In genomic region chr2:27471170-27471584, GRCm38 (mm10) we compare ENCODE assay signal across 14 mouse cellular contexts. TPM values are rescaled to one million over a fixed set of nuclear protein-coding genes. Genes with fewer than 3 reads are reported as not detected.
A peak's percentile ranks its signal among the peaks of the same experiment; 100 is the strongest.
DNase-seq lines count a peak whose midpoint lies in the region; ATAC-seq lines count a peak whose summit lies in the region.
"Had no signal": no experiment of that assay in that cellular context is flagged by ENCODE, and none has a peak within 500 bp of the region (broad histone marks: within the 10 kb centered on the region; RNA-seq: fewer than 3 reads in every experiment).

No protein-coding gene starts in this region.

- no peaks in the 10 kb centered on the region for H3K27me3 ChIP-seq in limb, embryonic 11.5 days (ENCODE audit: control insufficient read depth, insufficient read depth, low read length)
- H3K27me3 ChIP-seq in limb, embryonic 10.5 days (ENCODE audit: low read depth, poor library complexity, severe bottlenecking) = no peaks in the 10 kb centered on the region
- H3K27me3 ChIP-seq in liver, embryonic 16.5 days (ENCODE audit: control insufficient read depth, insufficient read depth, low read depth, low read length) = no peaks in the 10 kb centered on the region

- no peaks in the 10 kb centered on the region for H3K9me3 ChIP-seq in limb, embryonic 11.5 days (ENCODE audit: control insufficient read depth, low read length)
- no peaks in the 10 kb centered on the region for H3K9me3 ChIP-seq in limb, embryonic 10.5 days (replicated peaks)
- no peaks in the 10 kb centered on the region for H3K9me3 ChIP-seq in liver, embryonic 16.5 days (replicated peaks; ENCODE audit: control insufficient read depth, low read length)

- peak; percentile 73 for DNase-seq in gastrocnemius, adult 18-20 months (ENCODE audit: low spot score)
- DNase-seq in gastrocnemius, postnatal 4 days (ENCODE audit: low spot score in 2 of 2) = no peak
- no peak for DNase-seq in limb, embryonic 11.5 days (ENCODE audit: low spot score)
- DNase-seq in limb, embryonic 10.5 days (ENCODE audit: low spot score) = no peak
- peak; percentile 30 to 34 for DNase-seq in gastrocnemius, postnatal 36 days
- DNase-seq in cerebellum, postnatal 36 days = no peak
- no peak for DNase-seq in kidney, adult 9 months
- DNase-seq: B cell, adult 2 months; kidney, postnatal 14 days; layer of hippocampus, postnatal 36 days; lung, adult 18-20 months; spleen, adult 18-20 months had no signal

- ATAC-seq in limb, embryonic 11.5 days (ENCODE audit: insufficient number of reproducible peaks, low FRiP score, low TSS enrichment, low read depth) = no peak
- ATAC-seq in liver, embryonic 16.5 days (ENCODE audit: low read depth) = no peak
- ATAC-seq: activated CD4-positive, CD25-positive, alpha-beta regulatory T cell, adult 4 months had no signal

- intact Hi-C loops in gastrocnemius, postnatal 36 days (cut with DNase I) = no loop called here

- H3K36me3 ChIP-seq in limb, embryonic 11.5 days (ENCODE audit: control insufficient read depth, insufficient read depth, low read length) = peaks cover 12% of the 10 kb centered on the region
- peaks cover 73% of the 10 kb centered on the region for H3K36me3 ChIP-seq in limb, embryonic 10.5 days
- H3K36me3 ChIP-seq in liver, embryonic 16.5 days (ENCODE audit: control insufficient read depth, insufficient read depth) = no peaks in the 10 kb centered on the region

- 0 out of 2 replicates have a peak overlapping the region, but pooled peaks have one; percentile 17 for H3K9ac ChIP-seq in limb, embryonic 11.5 days (ENCODE audit: low read length)
- H3K9ac ChIP-seq in liver, embryonic 16.5 days (ENCODE audit: low read depth, low read length) = peak overlapping the region; percentile 35

- H3K4me3 ChIP-seq in limb, embryonic 11.5 days (ENCODE audit: low read depth, low read length) = no peak overlapping the region
- no peak overlapping the region for H3K4me3 ChIP-seq in limb, embryonic 10.5 days
- no peak overlapping the region for H3K4me3 ChIP-seq in liver, embryonic 16.5 days (ENCODE audit: low read depth, low read length)

- H3K4me2 ChIP-seq in limb, embryonic 11.5 days (ENCODE audit: low read depth, severe bottlenecking) = no peak overlapping the region
- H3K4me2 ChIP-seq in liver, embryonic 16.5 days (ENCODE audit: low read depth, low read length) = peak overlapping the region; percentile 21; the same call in 1 of the 2 replicates

- no peak overlapping the region for H3K27ac ChIP-seq in limb, embryonic 11.5 days (replicated peaks; ENCODE audit: low read depth, low read length)
- no peak overlapping the region for H3K27ac ChIP-seq in limb, embryonic 10.5 days
- H3K27ac ChIP-seq in liver, embryonic 16.5 days (ENCODE audit: low read length) = peak overlapping the region; percentile 84

- peaks cover 50% of the 10 kb centered on the region for H3K4me1 ChIP-seq in limb, embryonic 11.5 days (ENCODE audit: control insufficient read depth, insufficient read depth, low read length)
- H3K4me1 ChIP-seq in limb, embryonic 10.5 days = peaks cover 52% of the 10 kb centered on the region
- H3K4me1 ChIP-seq in liver, embryonic 16.5 days (ENCODE audit: control insufficient read depth, low read depth, low read length) = peaks cover 61% of the 10 kb centered on the region

RNA-seq across cellular contexts. Expression of gene Brd3os, which starts 29.1 kb away (rescaled TPM):
- 1 to 10 TPM in 1 of 2 experiments, under 1 TPM in 1; 0.57 to 1.8 TPM for total RNA-seq in gastrocnemius, adult 18-20 months (2021)
- total RNA-seq in gastrocnemius, postnatal 4 days (2021) = 1 to 10 TPM; 1.6 to 2.9 TPM
- 9.8 and 10.1 TPM in 2 replicates for polyA plus RNA-seq in limb, embryonic 11.5 days (2014; fragmentation: Nextera tagmentation; extraction: Ambion mirVana)
- polyA plus RNA-seq in limb, embryonic 10.5 days (2016; fragmentation: Nextera tagmentation; extraction: Ambion mirVana) = 5.2 and 7.6 TPM in 2 replicates
- 1 to 10 TPM; 1.0 TPM for total RNA-seq in gastrocnemius, postnatal 36 days (2021)
- polyA plus RNA-seq in liver, embryonic 16.5 days (2015; fragmentation: Nextera tagmentation; extraction: Ambion mirVana) = 0.32 and 0.67 TPM in 2 replicates

RNA-seq across cellular contexts. Expression of gene Brd3, which starts 36.3 kb away (rescaled TPM):
- 10 to 100 TPM; 21.8 to 23.0 TPM for total RNA-seq in gastrocnemius, adult 18-20 months (2021)
- total RNA-seq in gastrocnemius, postnatal 4 days (2021) = 100 to 1,000 TPM; 103 to 109 TPM
- 223 and 240 TPM in 2 replicates for polyA plus RNA-seq in limb, embryonic 11.5 days (2014; fragmentation: Nextera tagmentation; extraction: Ambion mirVana)
- polyA plus RNA-seq in limb, embryonic 10.5 days (2016; fragmentation: Nextera tagmentation; extraction: Ambion mirVana) = 188 and 193 TPM in 2 replicates
- 10 to 100 TPM; 18.7 to 19.5 TPM for total RNA-seq in gastrocnemius, postnatal 36 days (2021)
- polyA plus RNA-seq in liver, embryonic 16.5 days (2015; fragmentation: Nextera tagmentation; extraction: Ambion mirVana) = 21.5 and 24.3 TPM in 2 replicates

RNA-seq across cellular contexts. Expression of gene Wdr5, which starts 43.8 kb away (rescaled TPM):
- 10 to 100 TPM; 16.8 to 18.1 TPM for total RNA-seq in gastrocnemius, adult 18-20 months (2021)
- total RNA-seq in gastrocnemius, postnatal 4 days (2021) = 10 to 100 TPM; 36.4 to 39.2 TPM
- 77.6 and 83.3 TPM in 2 replicates for polyA plus RNA-seq in limb, embryonic 11.5 days (2014; fragmentation: Nextera tagmentation; extraction: Ambion mirVana)
- polyA plus RNA-seq in limb, embryonic 10.5 days (2016; fragmentation: Nextera tagmentation; extraction: Ambion mirVana) = 94.0 and 95.2 TPM in 2 replicates
- 10 to 100 TPM; 14.5 to 16.8 TPM for total RNA-seq in gastrocnemius, postnatal 36 days (2021)
- 22.2 and 22.4 TPM in 2 replicates for polyA plus RNA-seq in liver, embryonic 16.5 days (2015; fragmentation: Nextera tagmentation; extraction: Ambion mirVana)

RNA-seq across cellular contexts. Expression of gene Vav2, which starts 44.3 kb away (rescaled TPM):
- total RNA-seq in gastrocnemius, adult 18-20 months (2021) = 1 to 10 TPM; 1.9 to 3.1 TPM
- 10 to 100 TPM; 11.2 to 11.6 TPM for total RNA-seq in gastrocnemius, postnatal 4 days (2021)
- polyA plus RNA-seq in limb, embryonic 11.5 days (2014; fragmentation: Nextera tagmentation; extraction: Ambion mirVana) = 6.8 and 7.3 TPM in 2 replicates
- polyA plus RNA-seq in limb, embryonic 10.5 days (2016; fragmentation: Nextera tagmentation; extraction: Ambion mirVana) = 9.2 and 9.6 TPM in 2 replicates
- total RNA-seq in gastrocnemius, postnatal 36 days (2021) = 1 to 10 TPM; 3.1 to 3.9 TPM
- 4.9 and 5.9 TPM in 2 replicates for polyA plus RNA-seq in liver, embryonic 16.5 days (2015; fragmentation: Nextera tagmentation; extraction: Ambion mirVana)

Comparison
In these comparisons a context has a peak if more than half of its experiments do, and no peak if none do; other contexts are left out.
1. DNase-seq: peak in gastrocnemius, adult 18-20 months (single experiment) and gastrocnemius, postnatal 36 days (2 of 2); none in gastrocnemius, postnatal 4 days (0 of 2), limb, embryonic 11.5 days (single experiment), limb, embryonic 10.5 days (single experiment), cerebellum, postnatal 36 days (0 of 2) and kidney, adult 9 months (single experiment).
2. RNA of gene Brd3, which starts 36.3 kb away (total RNA-seq): 103 to 109 TPM in gastrocnemius, postnatal 4 days; 21.8 to 23.0 TPM in gastrocnemius, adult 18-20 months and 18.7 to 19.5 TPM in gastrocnemius, postnatal 36 days; every median in the first group is over 4 times any median in the second.